Mouse (Mus musculus): Measurements from ENCODE around the gene Stra8. TPM values are rescaled to one million over a fixed set of nuclear protein-coding genes. Genes with fewer than 3 reads are reported as not detected.

Stra8 gene
- polyA plus RNA-seq, 1 experiment from 2014 or later: not detected

Other genes with a start within 250 kb of the Stra8 start
- gene Agbl3, start 139.7 kb upstream of the Stra8 start, polyA plus RNA-seq (2014; fragmentation: Nextera tagmentation; extraction: Ambion mirVana): 4.8 and 5.1 TPM in 2 replicates
- 0.89 and 1.2 TPM in 2 replicates for gene Tmem140, start 57.0 kb upstream of the Stra8 start, polyA plus RNA-seq (2014; fragmentation: Nextera tagmentation; extraction: Ambion mirVana)
- 13.7 and 13.9 TPM in 2 replicates for gene Cyren, start 42.1 kb upstream of the Stra8 start, polyA plus RNA-seq (2014; fragmentation: Nextera tagmentation; extraction: Ambion mirVana)
- gene Wdr91, start 9.3 kb upstream of the Stra8 start, polyA plus RNA-seq (2014; fragmentation: Nextera tagmentation; extraction: Ambion mirVana): 12.3 and 12.9 TPM in 2 replicates
- 0.16 and 0.51 TPM in 2 replicates for gene Slc23a4, start 68.2 kb downstream of the Stra8 start, polyA plus RNA-seq (2014; fragmentation: Nextera tagmentation; extraction: Ambion mirVana)
- gene Cnot4, start 213.6 kb downstream of the Stra8 start, polyA plus RNA-seq (2014; fragmentation: Nextera tagmentation; extraction: Ambion mirVana): 35.8 and 36.1 TPM in 2 replicates

Data from forebrain, embryonic 11.5 days (tissue).